Mouse (Mus musculus) liver, adult 2 months (tissue): ENCODE results near the gene Rragd.

Experiments
- CTCF ChIP-seq: fragments of 200-500 bp; IDR thresholded peaks from 2 replicates; pipeline ENCODE4 v1.5.1; 2011; ENCODE audit warnings: low read depth, low read length, control low read depth
- POLR2A ChIP-seq: fragments of 200-500 bp; IDR thresholded peaks from 2 replicates; pipeline ENCODE4 v1.6.1; 2011; ENCODE audit warnings: low read length, control low read depth; ENCODE audit not compliant: insufficient read depth; ENCODE audit errors: extremely low read depth

DNA sequence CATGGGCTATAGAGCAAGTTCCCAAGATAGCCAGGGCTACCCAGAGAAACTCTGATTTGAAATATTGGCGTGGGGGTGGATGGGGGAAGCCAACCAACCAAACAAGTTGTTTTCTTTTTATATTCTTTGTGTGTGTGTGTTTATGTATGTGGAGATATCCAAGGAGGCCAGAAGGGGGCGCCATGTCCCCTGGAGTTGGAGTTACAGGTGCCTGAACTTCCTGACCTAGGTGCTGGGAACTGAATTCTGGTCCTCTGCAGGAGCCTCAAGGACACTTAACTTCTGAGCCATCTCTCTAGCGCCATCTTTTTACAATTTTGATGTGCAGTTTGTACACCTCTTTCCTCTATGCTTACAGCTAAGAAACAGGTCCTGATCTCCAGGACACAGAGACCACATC is 11.3 kb downstream of the Rragd start:
- no peak for TF ChIP-seq CTCF
- no peak for TF ChIP-seq POLR2A
